Mouse (Mus musculus): ENCODE measurements around the gene Borcs5. TPM values are rescaled to one million over a fixed set of nuclear protein-coding genes. Genes with fewer than 3 reads are reported as not detected.

The Borcs5 gene
- total and polyA plus RNA-seq, 3 experiments, result 8.8 to 19.6 (median 9.1) TPM

DNA sequence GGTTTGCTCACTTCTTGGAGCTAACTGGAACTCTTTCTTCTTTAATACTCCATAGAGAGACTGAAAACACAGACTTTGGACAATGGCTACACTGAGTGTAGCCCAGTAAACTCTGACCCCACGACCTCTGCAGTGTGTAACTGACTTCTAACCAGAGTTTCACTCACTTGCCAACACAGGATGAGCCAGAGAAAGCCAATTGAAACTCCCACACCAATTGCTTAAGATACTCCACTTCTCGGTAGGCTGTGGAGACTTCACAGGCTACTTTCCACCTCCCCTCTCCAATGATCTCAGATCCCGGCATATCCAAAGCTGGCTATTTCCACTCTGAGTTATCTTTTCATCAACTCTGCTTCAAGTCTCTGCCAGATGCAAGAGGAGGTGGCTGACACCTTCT is 37.5 kb upstream of the Borcs5 start:
- no peaks in the 10 kb centered on the region for H3K36me3 ChIP-seq (replicated peaks)
- DNase-seq (ENCODE audit: low spot score) (no peak), ATAC-seq (ENCODE audit: extremely low read depth, insufficient number of reproducible peaks, low FRiP score, poor library complexity, severe bottlenecking) (no peak)
- no peak overlapping the region for H3K4me3 ChIP-seq (ENCODE audit: low read depth, low read length)
- H3K27me3 ChIP-seq (ENCODE audit: insufficient read depth, low read length), result peaks cover 48% of the 10 kb centered on the region
- TF ChIP-seq GATA1 (IDR thresholded peaks at IDR 0.05; ENCODE audit: borderline replicate concordance, low read length) (no peak), POLR2AphosphoS5 (IDR thresholded peaks at IDR 0.05; ENCODE audit: insufficient replicate concordance, low read depth, low read length) (no peak), GATA2 (IDR thresholded peaks at IDR 0.05; ENCODE audit: borderline replicate concordance, low read depth, low read length) (no peak), TAL1 (conservative IDR thresholded peaks at IDR 0.05; ENCODE audit: low read depth, low read length) (no peak), CTCF (IDR thresholded peaks at IDR 0.05; ENCODE audit: low read depth, low read length) (no peak)
- no peaks in the 10 kb centered on the region for H3K9me3 ChIP-seq (replicated peaks)
- peaks cover 9% of the 10 kb centered on the region; the same call in 1 of the 2 replicates for H3K4me1 ChIP-seq (ENCODE audit: insufficient read depth, low read depth, low read length)

DNA sequence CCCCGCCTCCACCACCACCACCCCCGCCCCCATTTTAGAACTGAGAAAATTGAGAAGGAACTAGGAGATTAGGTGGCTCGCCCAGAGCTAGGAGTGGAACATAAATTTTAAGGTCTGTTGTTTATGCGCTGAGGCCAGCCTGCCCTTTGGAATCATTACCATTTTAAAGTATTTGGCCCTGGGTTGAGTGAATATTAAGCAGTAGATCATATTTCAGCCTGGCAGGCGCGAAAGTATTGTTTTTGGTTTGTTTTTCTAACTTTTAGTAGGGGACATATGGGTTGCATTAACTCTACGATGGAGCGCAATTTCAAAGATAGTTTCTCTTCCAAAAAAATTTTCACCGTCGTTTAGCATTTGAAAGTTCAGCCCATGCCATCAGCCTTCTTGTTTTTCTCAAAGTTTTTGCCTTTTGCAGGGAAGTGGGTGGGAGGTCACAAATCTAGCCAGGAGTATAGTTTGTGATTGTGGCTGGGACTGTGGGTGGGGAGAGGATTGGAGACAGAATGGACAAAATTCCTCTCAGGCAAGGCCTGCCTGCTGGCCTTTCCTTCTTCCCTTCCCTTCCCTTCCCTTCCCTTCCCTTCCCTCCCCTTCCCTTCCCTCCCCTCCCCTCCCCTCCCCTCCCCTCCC is 36.8 kb upstream of the Borcs5 start:
- no peak for DNase-seq (ENCODE audit: low spot score)
- Histone ChIP-seq H3K4me1 (ENCODE audit: insufficient read depth, low read depth, low read length) (peaks cover 13% of the 10 kb centered on the region; the same call in 1 of the 2 replicates), H3K36me3 (replicated peaks) (no peaks in the 10 kb centered on the region), H3K9me3 (replicated peaks) (no peaks in the 10 kb centered on the region), H3K27me3 (ENCODE audit: insufficient read depth, low read length) (peaks cover 44% of the 10 kb centered on the region), H3K4me3 (ENCODE audit: low read depth, low read length) (no peak overlapping the region)
- TF ChIP-seq GATA2 (IDR thresholded peaks at IDR 0.05; ENCODE audit: borderline replicate concordance, low read depth, low read length) (no peak), CTCF (IDR thresholded peaks at IDR 0.05; ENCODE audit: low read depth, low read length) (no peak), TAL1 (conservative IDR thresholded peaks at IDR 0.05; ENCODE audit: low read depth, low read length) (no peak), POLR2AphosphoS5 (IDR thresholded peaks at IDR 0.05; ENCODE audit: insufficient replicate concordance, low read depth, low read length) (no peak), GATA1 (IDR thresholded peaks at IDR 0.05; ENCODE audit: borderline replicate concordance, low read length) (no peak)
- no peak for ATAC-seq (ENCODE audit: extremely low read depth, insufficient number of reproducible peaks, low FRiP score, poor library complexity, severe bottlenecking)

GRCm38 (mm10) chr6:134605196-134605595 is 34.1 kb upstream of the Borcs5 start:
- TF ChIP-seq CTCF (IDR thresholded peaks at IDR 0.05; ENCODE audit: low read depth, low read length) (no peak), POLR2AphosphoS5 (IDR thresholded peaks at IDR 0.05; ENCODE audit: insufficient replicate concordance, low read depth, low read length) (no peak), TAL1 (conservative IDR thresholded peaks at IDR 0.05; ENCODE audit: low read depth, low read length) (no peak), GATA1 (IDR thresholded peaks at IDR 0.05; ENCODE audit: borderline replicate concordance, low read length) (no peak), GATA2 (IDR thresholded peaks at IDR 0.05; ENCODE audit: borderline replicate concordance, low read depth, low read length) (no peak)
- no peak for ATAC-seq (ENCODE audit: extremely low read depth, insufficient number of reproducible peaks, low FRiP score, poor library complexity, severe bottlenecking)
- no peaks in the 10 kb centered on the region for H3K9me3 ChIP-seq (replicated peaks)

DNA sequence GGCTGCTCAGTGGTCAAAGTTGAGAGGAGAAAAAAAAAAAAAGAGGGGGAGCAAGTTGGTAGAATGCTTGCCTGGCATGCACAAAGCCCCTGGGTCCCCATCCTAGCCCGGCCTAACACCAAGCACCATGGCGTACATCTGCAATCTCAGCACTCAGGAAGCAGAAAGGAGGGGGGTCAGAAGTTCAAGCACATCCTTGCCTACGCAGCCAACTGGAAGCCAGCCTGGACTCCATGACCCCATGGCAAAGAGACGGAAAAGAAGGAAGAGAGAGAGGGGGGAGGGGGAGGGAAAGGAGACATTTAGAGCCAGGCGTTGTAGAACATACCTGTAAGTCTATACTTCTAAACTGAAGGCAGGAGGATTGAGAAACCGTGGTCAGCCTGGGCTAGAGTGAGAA is 32.8 kb upstream of the Borcs5 start:
- DNase-seq (ENCODE audit: low spot score), result no peak
- no peaks in the 10 kb centered on the region for H3K36me3 ChIP-seq (replicated peaks)
- no peaks in the 10 kb centered on the region for H3K9me3 ChIP-seq (replicated peaks)
- no peak overlapping the region for H3K4me3 ChIP-seq (ENCODE audit: low read depth, low read length)
- H3K4me1 ChIP-seq (ENCODE audit: insufficient read depth, low read depth, low read length), result peaks cover 13% of the 10 kb centered on the region; the same call in 1 of the 2 replicates
- no peak for ATAC-seq (ENCODE audit: extremely low read depth, insufficient number of reproducible peaks, low FRiP score, poor library complexity, severe bottlenecking)
- no peak for TF ChIP-seq GATA2 (IDR thresholded peaks at IDR 0.05; ENCODE audit: borderline replicate concordance, low read depth, low read length)
- no peak for TF ChIP-seq CTCF (IDR thresholded peaks at IDR 0.05; ENCODE audit: low read depth, low read length)
- no peak for TF ChIP-seq POLR2AphosphoS5 (IDR thresholded peaks at IDR 0.05; ENCODE audit: insufficient replicate concordance, low read depth, low read length)
- TF ChIP-seq TAL1 (conservative IDR thresholded peaks at IDR 0.05; ENCODE audit: low read depth, low read length), result no peak
- no peak for TF ChIP-seq GATA1 (IDR thresholded peaks at IDR 0.05; ENCODE audit: borderline replicate concordance, low read length)
- peaks cover 34% of the 10 kb centered on the region for H3K27me3 ChIP-seq (ENCODE audit: insufficient read depth, low read length)

More at GRCm38 (mm10) chr6:134605196-134605595, 34.1 kb upstream of the Borcs5 start:
- DNase-seq (ENCODE audit: low spot score), result no peak
- H3K27me3 ChIP-seq (ENCODE audit: insufficient read depth, low read length), result peaks cover 34% of the 10 kb centered on the region
- no peak overlapping the region for H3K4me3 ChIP-seq (ENCODE audit: low read depth, low read length)
- H3K4me1 ChIP-seq (ENCODE audit: insufficient read depth, low read depth, low read length), result peaks cover 13% of the 10 kb centered on the region; the same call in 1 of the 2 replicates
- H3K36me3 ChIP-seq (replicated peaks), result no peaks in the 10 kb centered on the region

- peaks cover 16% of the 10 kb centered on the region; the same call in 1 of the 2 replicates for H3K4me1 ChIP-seq (ENCODE audit: insufficient read depth, low read depth, low read length)
- H3K4me3 ChIP-seq (ENCODE audit: low read depth, low read length), result no peak overlapping the region
- peaks cover 32% of the 10 kb centered on the region for H3K27me3 ChIP-seq (ENCODE audit: insufficient read depth, low read length)
- DNase-seq (ENCODE audit: low spot score) (peak; percentile 22), ATAC-seq (ENCODE audit: extremely low read depth, insufficient number of reproducible peaks, low FRiP score, poor library complexity, severe bottlenecking) (peak; percentile 54)
- no peak for TF ChIP-seq TAL1 (conservative IDR thresholded peaks at IDR 0.05; ENCODE audit: low read depth, low read length)
- peak; percentile 21; the same call in 1 of the 2 replicates for TF ChIP-seq CTCF (IDR thresholded peaks at IDR 0.05; ENCODE audit: low read depth, low read length)
- no peaks in the 10 kb centered on the region for H3K9me3 ChIP-seq (replicated peaks)
- H3K36me3 ChIP-seq (replicated peaks), result no peaks in the 10 kb centered on the region
Observed at GRCm38 (mm10) chr6:134606949-134607746, 32.2 kb upstream of the Borcs5 start.

- TF ChIP-seq GATA1 (IDR thresholded peaks at IDR 0.05; ENCODE audit: borderline replicate concordance, low read length) (no peak), CTCF (IDR thresholded peaks at IDR 0.05; ENCODE audit: low read depth, low read length) (no peak), POLR2AphosphoS5 (IDR thresholded peaks at IDR 0.05; ENCODE audit: insufficient replicate concordance, low read depth, low read length) (no peak), TAL1 (conservative IDR thresholded peaks at IDR 0.05; ENCODE audit: low read depth, low read length) (no peak), GATA2 (IDR thresholded peaks at IDR 0.05; ENCODE audit: borderline replicate concordance, low read depth, low read length) (no peak)
- no peak for ATAC-seq (ENCODE audit: extremely low read depth, insufficient number of reproducible peaks, low FRiP score, poor library complexity, severe bottlenecking)
Observed at GRCm38 (mm10) chr6:134610380-134610779, 28.9 kb upstream of the Borcs5 start.

More at GRCm38 (mm10) chr6:134610380-134610779, 28.9 kb upstream of the Borcs5 start:
- Histone ChIP-seq H3K27me3 (ENCODE audit: insufficient read depth, low read length) (peaks cover 25% of the 10 kb centered on the region), H3K36me3 (replicated peaks) (no peaks in the 10 kb centered on the region), H3K4me3 (ENCODE audit: low read depth, low read length) (no peak overlapping the region), H3K9me3 (replicated peaks) (no peaks in the 10 kb centered on the region), H3K4me1 (ENCODE audit: insufficient read depth, low read depth, low read length) (peaks cover 31% of the 10 kb centered on the region)
- DNase-seq (ENCODE audit: low spot score), result no peak

Data from G1E (cell line).